Comparison of ENCODE assay signal across 10 mouse cellular contexts in genomic region chr4:99182660-99183431, GRCm38 (mm10). TPM values are rescaled to one million over a fixed set of nuclear protein-coding genes. Genes with fewer than 3 reads are reported as not detected.
A peak's percentile ranks its signal among the peaks of the same experiment; 100 is the strongest.
DNase-seq lines count a peak whose midpoint lies in the region; ATAC-seq and TF ChIP-seq lines count a peak whose summit lies in the region.
"Had no signal": no experiment of that assay in that cellular context is flagged by ENCODE, and none has a peak within 500 bp of the region (broad histone marks: within the 10 kb centered on the region; RNA-seq: fewer than 3 reads in every experiment).

No protein-coding gene starts in this region.

- no peak overlapping the region for H3K9ac ChIP-seq in limb, embryonic 14.5 days (ENCODE audit: low read depth, low read length, severe bottlenecking)
- no peak overlapping the region for H3K9ac ChIP-seq in midbrain, embryonic 14.5 days (replicated peaks; ENCODE audit: low read length)
- H3K9ac ChIP-seq: lung, embryonic 15.5 days had no signal

- no peak overlapping the region for H3K27ac ChIP-seq in limb, embryonic 14.5 days (replicated peaks; ENCODE audit: low read depth, low read length)
- no peak overlapping the region for H3K27ac ChIP-seq in limb, embryonic 10.5 days
- no peak overlapping the region for H3K27ac ChIP-seq in midbrain, embryonic 14.5 days (replicated peaks; ENCODE audit: low read depth, low read length)
- H3K27ac ChIP-seq: lung, embryonic 15.5 days had no signal

- 78% methylated on average over 20 of the region's 20 CpGs for WGBS in limb, embryonic 14.5 days
- WGBS in limb, embryonic 10.5 days = 78% methylated on average over 20 of the region's 20 CpGs
- WGBS in midbrain, embryonic 14.5 days = 81% methylated on average over 20 of the region's 20 CpGs

- ATAC-seq in CD4-positive, CD25-positive, alpha-beta regulatory T cell, adult 4 months = no peak
- no peak for ATAC-seq in limb, embryonic 14.5 days (ENCODE audit: low FRiP score, low read depth)
- no peak for ATAC-seq in midbrain, embryonic 14.5 days (ENCODE audit: low FRiP score, low TSS enrichment)

- peaks cover 3% of the 10 kb centered on the region; the same call in 1 of the 2 replicates for H3K4me1 ChIP-seq in limb, embryonic 14.5 days (ENCODE audit: control insufficient read depth, insufficient read depth, low read length)
- H3K4me1 ChIP-seq in limb, embryonic 10.5 days = peaks cover 17% of the 10 kb centered on the region
- H3K4me1 ChIP-seq in midbrain, embryonic 14.5 days (ENCODE audit: control insufficient read depth, insufficient read depth, low read length) = no peaks in the 10 kb centered on the region
- H3K4me1 ChIP-seq: lung, embryonic 15.5 days had no signal

- no peaks in the 10 kb centered on the region for H3K27me3 ChIP-seq in limb, embryonic 14.5 days (ENCODE audit: control insufficient read depth, insufficient read depth, low read length)
- H3K27me3 ChIP-seq in limb, embryonic 10.5 days (ENCODE audit: low read depth, poor library complexity, severe bottlenecking) = no peaks in the 10 kb centered on the region
- no peaks in the 10 kb centered on the region for H3K27me3 ChIP-seq in midbrain, embryonic 14.5 days (ENCODE audit: control insufficient read depth, insufficient read depth, low read length)
- H3K27me3 ChIP-seq: lung, embryonic 15.5 days had no signal

- peak; percentile 47 for DNase-seq in CD4-positive, CD25-positive, alpha-beta regulatory T cell, adult 2 months (ENCODE audit: low read depth, low spot score)
- DNase-seq in limb, embryonic 14.5 days (ENCODE audit: low spot score) = peak; percentile 90
- DNase-seq in limb, embryonic 10.5 days (ENCODE audit: low spot score) = no peak
- DNase-seq in embryo, embryonic 10.5 days (ENCODE audit: low spot score) = peak; percentile 85
- peak; percentile 88 for DNase-seq in midbrain, embryonic 14.5 days
- DNase-seq in layer of hippocampus, adult 9-10 months (ENCODE audit: low spot score) = no peak
- DNase-seq in adrenal gland, postnatal 36 days = no peak

- no peaks in the 10 kb centered on the region for H3K36me3 ChIP-seq in limb, embryonic 14.5 days (ENCODE audit: control insufficient read depth, insufficient read depth, low read length)
- no peaks in the 10 kb centered on the region for H3K36me3 ChIP-seq in limb, embryonic 10.5 days
- H3K36me3 ChIP-seq in midbrain, embryonic 14.5 days (ENCODE audit: control insufficient read depth, insufficient read depth, low read length) = no peaks in the 10 kb centered on the region
- H3K36me3 ChIP-seq: lung, embryonic 15.5 days had no signal

- TF ChIP-seq POLR2A in limb, embryonic 14.5 days (IDR thresholded peaks at IDR 0.05; ENCODE audit: borderline replicate concordance, extremely low read depth, insufficient read depth, insufficient read length) = no peak

- H3K4me3 ChIP-seq in limb, embryonic 14.5 days (replicated peaks; ENCODE audit: low read length) = no peak overlapping the region
- no peak overlapping the region for H3K4me3 ChIP-seq in limb, embryonic 10.5 days
- H3K4me3 ChIP-seq in midbrain, embryonic 14.5 days (replicated peaks; ENCODE audit: low read depth, low read length) = no peak overlapping the region
- H3K4me3 ChIP-seq: erythroblast, embryonic 14.5 days; lung, embryonic 15.5 days had no signal

- no peak overlapping the region for H3K4me2 ChIP-seq in limb, embryonic 14.5 days (replicated peaks; ENCODE audit: low read depth, low read length, severe bottlenecking)
- H3K4me2 ChIP-seq in midbrain, embryonic 14.5 days (ENCODE audit: low read length) = no peak overlapping the region
- H3K4me2 ChIP-seq: lung, embryonic 15.5 days had no signal

- H3K9me3 ChIP-seq in limb, embryonic 14.5 days (ENCODE audit: control insufficient read depth, low read length) = no peaks in the 10 kb centered on the region
- no peaks in the 10 kb centered on the region for H3K9me3 ChIP-seq in limb, embryonic 10.5 days (replicated peaks)
- H3K9me3 ChIP-seq in midbrain, embryonic 14.5 days (ENCODE audit: control insufficient read depth, low read length) = no peaks in the 10 kb centered on the region
- H3K9me3 ChIP-seq: lung, embryonic 15.5 days had no signal

RNA-seq across cellular contexts. Expression of gene Atg4c, which starts 10.9 kb away (rescaled TPM):
- 1 to 10 TPM; 1.2 to 3.2 TPM for polyA plus RNA-seq in CD4-positive, CD25-positive, alpha-beta regulatory T cell, adult 4 months (2017; shearing (Covaris generic))
- 11.8 and 12.6 TPM in 2 replicates for polyA plus RNA-seq in limb, embryonic 14.5 days (2012; rRNA removed)
- polyA plus RNA-seq in limb, embryonic 14.5 days (2014; fragmentation: Nextera tagmentation; extraction: Ambion mirVana) = 13.7 and 16.5 TPM in 2 replicates
- polyA plus RNA-seq in limb, embryonic 10.5 days (2016; fragmentation: Nextera tagmentation; extraction: Ambion mirVana) = 12.4 and 15.5 TPM in 2 replicates
- polyA plus RNA-seq in midbrain, embryonic 14.5 days (2014; fragmentation: Nextera tagmentation; extraction: Ambion mirVana) = 11.2 and 17.8 TPM in 2 replicates
- 10 to 100 TPM; 11.2 to 17.6 TPM for total RNA-seq in adrenal gland, postnatal 36 days (2021)

Comparison
In these comparisons a context has a peak if more than half of its experiments do, and no peak if none do; other contexts are left out.
1. DNase-seq: peak in CD4-positive, CD25-positive, alpha-beta regulatory T cell, adult 2 months (single experiment), limb, embryonic 14.5 days (single experiment), embryo, embryonic 10.5 days (single experiment) and midbrain, embryonic 14.5 days (single experiment); none in limb, embryonic 10.5 days (single experiment), layer of hippocampus, adult 9-10 months (single experiment) and adrenal gland, postnatal 36 days (0 of 2).